Mouse (Mus musculus) CH12.LX (cell line): Measurements from ENCODE around the gene Neurl4.

ENCODE experiments used
- CHD2 ChIP-seq: IDR thresholded peaks from 2 replicates; pipeline ENCODE4 v1.6.1; 2011; ENCODE audit warnings: low read length, improper control_type of control experiment
- CTCF ChIP-seq, 2 experiments: IDR thresholded peaks in 1 of 2; conservative IDR thresholded peaks in 1 of 2; 2 replicates each; pipeline ENCODE4 v1.5.1; 2011 to 2012; ENCODE audit warnings: low read depth in 2 of 2, low read length in 2 of 2, improper control_type of control experiment in 1 of 2, inconsistent platforms in 1 of 2, mild to moderate bottlenecking in 1 of 2, moderate library complexity in 1 of 2
- HCFC1 ChIP-seq: IDR thresholded peaks from 2 replicates; pipeline ENCODE4 v1.6.1; 2012; ENCODE audit warnings: low read depth, mild to moderate bottlenecking, inconsistent platforms, low read length, improper control_type of control experiment
- MAX ChIP-seq: IDR thresholded peaks from 2 replicates; pipeline ENCODE4 v1.6.1; 2011; ENCODE audit warnings: low read length, improper control_type of control experiment
- MAZ ChIP-seq: IDR thresholded peaks from 2 replicates; pipeline ENCODE4 v1.6.1; 2012; ENCODE audit warnings: low read depth, mild to moderate bottlenecking, inconsistent platforms, low read length, improper control_type of control experiment, moderate library complexity
- MEF2A ChIP-seq: IDR thresholded peaks from 2 replicates; pipeline ENCODE4 v1.6.1; 2014; ENCODE audit warnings: low read depth, mild to moderate bottlenecking, inconsistent platforms, low read length, improper control_type of control experiment, borderline replicate concordance
- MXI1 ChIP-seq: IDR thresholded peaks from 2 replicates; pipeline ENCODE4 v1.6.1; 2011; ENCODE audit warnings: mild to moderate bottlenecking, low read depth, low read length, improper control_type of control experiment
- NRF1 ChIP-seq: IDR thresholded peaks from 2 replicates; pipeline ENCODE4 v1.6.1; 2014; ENCODE audit warnings: low read depth, mild to moderate bottlenecking, inconsistent platforms, low read length, improper control_type of control experiment, moderate library complexity
- POLR2A ChIP-seq: IDR thresholded peaks from 2 replicates; pipeline ENCODE4 v1.6.1; 2011; ENCODE audit warnings: low read depth, mild to moderate bottlenecking, improper control_type of control experiment, low read length
- POLR2AphosphoS2 ChIP-seq: IDR thresholded peaks from 2 replicates; pipeline ENCODE4 v1.6.1; 2011; ENCODE audit warnings: low read depth, low read length, improper control_type of control experiment
- SIN3A ChIP-seq: IDR thresholded peaks from 2 replicates; pipeline ENCODE4 v1.6.1; 2012; ENCODE audit warnings: low read length, improper control_type of control experiment, inconsistent platforms
- ZKSCAN1 ChIP-seq: IDR thresholded peaks from 2 replicates; pipeline ENCODE4 v1.6.1; 2012; ENCODE audit warnings: low read depth, inconsistent platforms, low read length, improper control_type of control experiment, borderline replicate concordance
- ZMIZ1 ChIP-seq: IDR thresholded peaks from 2 replicates; pipeline ENCODE4 v1.6.1; 2012; ENCODE audit warnings: low read depth, mild to moderate bottlenecking, inconsistent platforms, low read length, improper control_type of control experiment

GRCm38 (mm10) chr11:69948066-69948762 lies 47.3 kb downstream of the Neurl4 start, which contains the start of gene Slc2a4:
- TF ChIP-seq ZMIZ1 = no peak
- TF ChIP-seq HCFC1 = no peak
- TF ChIP-seq MAZ = 0 out of 2 replicates have a peak, but pooled peaks have one; percentile 49
- no peak for TF ChIP-seq NRF1
- TF ChIP-seq POLR2A = peak; percentile 55
- no peak for TF ChIP-seq POLR2AphosphoS2
- peak; percentile 70; the same call in 1 of the 2 replicates for TF ChIP-seq MXI1
- TF ChIP-seq CTCF (conservative IDR thresholded peaks at IDR 0.05 in 1 of 2, IDR thresholded peaks at IDR 0.05 in 1 of 2; ENCODE audit: low read depth in 2 of 2, low read length in 2 of 2) = no peak
- TF ChIP-seq ZKSCAN1 = no peak
- no peak for TF ChIP-seq MAX
- no peak for TF ChIP-seq MEF2A
- TF ChIP-seq CHD2 = no peak
- TF ChIP-seq SIN3A = peak; percentile 65; the same call in 1 of the 2 replicates
